Mouse (Mus musculus) spleen, adult 2 months (tissue): ENCODE results near the gene Irs1.

ENCODE experiments used
- CTCF ChIP-seq: fragments of 200-500 bp; IDR thresholded peaks from 2 replicates; pipeline ENCODE4 v1.5.1; 2011; ENCODE audit warnings: mild to moderate bottlenecking, inconsistent platforms; ENCODE audit not compliant: insufficient read depth, insufficient read length, insufficient replicate concordance; ENCODE audit errors: extremely low read depth
- POLR2A ChIP-seq: fragments of 200-500 bp; IDR thresholded peaks from 2 replicates; pipeline ENCODE4 v1.6.1; 2011; ENCODE audit warnings: low read depth, low read length, inconsistent platforms

DNA sequence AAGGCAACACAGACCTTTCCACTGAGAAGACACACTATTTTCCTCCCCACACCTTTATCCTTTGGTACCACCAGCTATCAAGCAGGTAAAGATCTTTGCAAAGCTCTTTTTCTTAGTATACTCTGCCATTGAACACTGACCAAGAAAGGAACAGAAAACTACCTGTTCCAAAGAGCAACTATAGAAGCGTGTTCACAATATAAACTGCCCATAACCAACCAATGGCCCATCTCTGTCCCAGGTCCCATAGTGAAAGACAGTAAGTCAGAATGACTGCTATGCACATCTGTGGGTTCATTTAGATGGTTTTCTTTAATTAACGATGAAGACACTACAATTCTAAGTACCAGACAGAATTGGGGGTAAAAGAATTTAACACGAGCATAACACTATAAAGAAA lies 58.4 kb downstream of the Irs1 start, which contains the start of gene Gm9747:
- TF ChIP-seq CTCF (no peak), POLR2A (no peak)
